Mouse (Mus musculus) adrenal gland, postnatal 25 days (tissue): Measurements from ENCODE around the gene Msrb1. TPM values are rescaled to one million over a fixed set of nuclear protein-coding genes. Genes with fewer than 3 reads are reported as not detected.
A peak's percentile ranks its signal among the peaks of the same experiment; 100 is the strongest.
"Not testable (repeated sequence)": the region's sequence is repeated elsewhere in the genome, so short reads cannot be mapped to it uniquely, and the experiment has no call there.

ENCODE experiments used
- DNase-seq: peaks from one replicate; pipeline ENCODE4 v3.0.0; 2021; ENCODE audit warnings: mixed read lengths
- total RNA-seq: library from RNA; stranded (reverse); gene quantifications from 2 replicates; pipeline ENCODE4 v1.2.3, GENCODE M21; 2021

Msrb1 gene
- total RNA-seq, 1 experiment from 2014 or later: 89.3 TPM

DNA sequence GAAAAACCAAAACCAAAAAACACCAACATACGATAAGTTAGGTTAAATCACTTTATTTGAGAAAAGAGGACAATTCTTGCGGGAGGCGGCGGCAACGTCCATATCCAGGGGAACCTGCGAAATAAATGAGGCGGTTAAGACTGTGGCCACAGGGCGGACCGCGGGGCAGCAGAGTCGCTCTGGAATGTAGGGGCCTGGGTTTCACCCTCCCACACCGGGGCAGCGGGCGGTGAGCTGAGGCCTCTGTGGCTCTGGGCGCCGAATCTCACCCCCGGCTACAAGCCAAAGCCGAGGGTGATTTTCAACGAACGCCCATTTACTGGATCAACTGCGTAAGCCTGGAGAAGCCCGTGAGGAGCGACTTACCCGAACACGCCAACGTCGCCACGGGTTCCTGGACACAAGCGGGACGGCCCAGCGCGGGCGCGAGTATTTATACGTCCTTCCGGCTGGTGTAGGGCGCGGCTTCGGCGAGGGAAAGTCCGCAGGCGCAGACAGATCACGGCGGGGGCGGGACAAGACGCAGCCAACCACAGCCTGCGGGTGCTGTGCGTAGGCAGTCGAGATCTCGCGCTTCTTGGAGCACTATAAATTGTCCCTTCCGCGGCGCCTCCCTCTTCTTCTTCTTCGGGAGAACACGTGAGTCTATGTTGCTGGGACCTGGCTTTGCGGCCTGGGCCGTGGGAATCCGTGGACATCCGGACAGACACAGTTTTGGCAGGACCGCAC is 16.8 kb upstream of the Msrb1 start:
- DNase-seq: peak; percentile 96

DNA sequence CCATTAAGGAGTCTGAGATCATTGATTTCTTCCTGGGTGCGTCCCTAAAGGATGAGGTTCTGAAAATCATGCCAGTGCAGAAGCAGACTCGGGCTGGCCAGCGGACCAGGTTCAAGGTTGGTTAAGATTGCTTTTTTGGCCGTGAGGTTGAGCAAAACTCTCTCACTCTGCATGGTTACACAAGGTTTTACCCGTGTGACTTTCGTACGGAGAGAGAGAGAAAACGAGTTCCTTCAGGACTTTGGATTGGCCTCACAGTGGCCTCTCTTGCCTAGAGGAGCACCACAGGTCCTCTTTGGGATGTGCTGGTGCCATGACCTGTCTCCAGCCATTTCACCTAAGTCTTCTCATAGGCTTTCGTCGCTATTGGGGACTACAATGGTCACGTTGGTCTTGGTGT is 15.8 kb upstream of the Msrb1 start:
- DNase-seq: not testable (repeated sequence)

DNA sequence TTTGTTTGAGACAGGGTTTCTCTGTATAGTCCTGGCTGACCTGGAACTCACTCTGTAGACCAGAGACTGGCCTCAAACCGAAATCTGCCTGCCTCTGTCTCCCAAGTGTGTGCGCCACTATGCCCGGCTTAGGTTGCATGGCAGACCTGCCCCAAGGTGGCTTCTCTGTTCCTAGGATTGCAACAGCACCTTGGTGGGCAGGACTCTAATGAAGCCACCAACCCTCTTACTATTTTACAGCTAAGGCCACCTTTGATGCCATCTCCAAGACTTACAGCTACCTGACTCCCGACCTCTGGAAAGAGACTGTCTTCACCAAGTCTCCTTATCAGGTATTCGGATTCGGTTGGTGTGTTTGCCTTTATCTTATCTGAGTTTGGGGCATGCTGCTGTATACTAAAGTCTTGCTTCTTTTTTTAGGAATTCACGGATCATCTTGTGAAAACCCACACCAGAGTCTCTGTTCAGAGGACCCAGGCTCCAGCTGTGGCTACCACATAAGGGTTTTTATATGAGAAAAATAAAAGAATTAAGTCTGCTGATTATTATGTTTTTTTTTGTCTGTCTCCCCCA is 15.0 kb upstream of the Msrb1 start:
- not testable (repeated sequence) for DNase-seq

- no peak for DNase-seq
These were observed 14.1 kb upstream of the Msrb1 start for GRCm38 (mm10) chr17:24722220-24722924.

- DNase-seq: no peak
These were observed 13.1 kb upstream of the Msrb1 start for GRCm38 (mm10) chr17:24723122-24723880.

- no peak for DNase-seq
These were observed 12.6 kb upstream of the Msrb1 start for GRCm38 (mm10) chr17:24723881-24724180.

DNA sequence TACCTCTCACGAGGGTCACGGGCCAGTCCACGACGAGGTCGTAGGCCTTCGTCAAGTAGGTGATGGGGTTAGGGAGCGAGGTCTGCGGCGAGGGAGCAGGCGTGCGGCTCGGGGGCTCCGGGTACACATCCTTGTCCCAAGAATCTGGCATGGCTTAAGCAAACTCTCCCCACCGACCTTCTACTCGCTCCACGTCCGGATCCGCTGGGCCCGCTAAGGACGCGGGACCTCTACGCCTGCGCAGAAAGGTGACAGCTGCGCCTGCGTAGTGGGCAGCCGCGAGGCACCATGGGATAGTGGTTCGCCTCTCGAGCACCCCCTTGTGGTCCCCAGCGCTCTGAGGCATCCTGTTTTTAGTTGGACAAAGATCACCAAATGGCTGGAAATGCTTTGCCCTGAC is 12.3 kb upstream of the Msrb1 start, which contains the start of gene Ndufb10:
Gene Ndufb10 (minus strand): TSS at position 295 of the 400 bp plus-strand sequence.
- DNase-seq: peak; percentile 98

- DNase-seq: no peak
These were observed 10.6 kb upstream of the Msrb1 start for GRCm38 (mm10) chr17:24725637-24726390.

DNA sequence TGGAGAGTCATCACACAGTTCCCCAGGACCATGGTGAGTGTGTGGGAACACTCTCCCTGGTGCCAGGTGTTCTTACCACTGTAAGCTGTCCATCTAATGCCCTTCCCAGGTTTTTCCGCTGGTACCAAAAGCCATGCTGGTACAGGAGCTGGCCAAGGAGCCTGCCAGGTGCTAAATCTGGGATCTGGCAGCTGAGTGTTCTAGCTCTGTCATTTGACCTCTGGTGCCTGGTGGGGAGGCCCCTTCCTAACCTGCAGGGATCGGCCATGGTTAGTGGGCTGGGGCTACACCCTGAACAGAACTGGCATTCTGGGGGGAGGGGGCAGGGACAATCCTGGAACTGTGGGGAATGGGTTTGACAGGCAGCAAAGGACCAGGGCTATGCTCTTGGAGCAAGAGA is 8.8 kb upstream of the Msrb1 start, which contains the start of gene Rpl3l:
Gene Rpl3l (plus strand): TSS at position 203 of the 400 bp plus-strand sequence.
- no peak for DNase-seq

DNA sequence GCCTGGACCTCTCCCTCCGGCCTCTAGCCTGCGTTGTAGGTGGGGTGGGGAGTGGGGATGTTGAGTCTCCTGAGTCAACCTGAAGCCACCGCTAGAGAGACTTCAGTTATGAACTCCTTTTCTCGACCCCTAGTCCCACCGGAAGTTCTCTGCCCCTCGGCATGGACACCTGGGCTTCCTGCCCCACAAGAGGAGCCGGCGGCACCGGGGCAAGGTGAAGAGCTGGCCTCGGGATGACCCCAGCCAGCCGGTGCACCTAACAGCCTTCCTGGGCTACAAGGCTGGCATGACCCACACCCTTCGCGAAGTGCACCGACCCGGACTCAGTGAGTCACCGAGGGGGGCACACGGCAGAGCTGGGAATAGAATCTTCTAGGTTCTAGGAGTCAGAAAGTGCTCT is 8.3 kb upstream of the Msrb1 start:
- no peak for DNase-seq

DNA sequence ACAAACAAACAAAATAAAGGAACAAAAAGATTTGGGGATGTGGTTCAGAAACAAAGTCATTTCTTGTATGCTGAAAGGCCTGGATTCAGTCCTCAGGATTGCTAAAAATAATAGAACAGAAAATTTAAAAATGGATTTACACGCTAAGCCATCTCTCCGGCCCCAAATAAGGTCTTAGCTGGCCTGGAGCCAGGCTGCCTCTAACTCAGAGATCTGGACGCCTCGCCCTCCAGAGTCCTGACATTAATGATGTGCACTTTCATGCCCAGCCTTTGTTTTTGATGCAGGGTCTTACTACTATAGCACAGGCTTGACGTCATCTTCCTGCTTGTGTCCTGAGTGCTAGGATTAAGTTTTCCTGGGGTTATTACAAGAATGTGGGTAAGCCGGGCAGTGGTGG is 7.4 kb upstream of the Msrb1 start:
- DNase-seq: no peak

DNA sequence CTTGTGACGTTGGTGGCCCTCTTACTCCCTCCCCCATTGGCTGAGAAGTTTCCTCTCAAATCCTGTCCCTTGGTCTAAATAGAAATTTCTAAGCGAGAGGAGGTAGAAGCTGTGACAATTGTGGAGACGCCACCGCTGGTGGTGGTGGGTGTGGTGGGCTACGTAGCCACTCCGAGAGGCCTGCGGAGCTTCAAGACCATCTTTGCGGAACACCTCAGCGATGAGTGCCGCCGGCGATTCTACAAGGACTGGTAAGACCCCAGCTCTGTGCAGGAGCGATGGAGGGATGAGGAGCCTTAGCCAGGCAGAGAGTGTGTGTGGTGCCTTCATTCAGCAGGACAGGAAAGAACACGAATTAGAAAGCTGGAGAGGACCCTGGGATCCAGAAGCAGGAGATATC is 5.7 kb upstream of the Msrb1 start:
- DNase-seq: no peak

GRCm38 (mm10) chr17:24732233-24732935 is 4.1 kb upstream of the Msrb1 start:
- no peak for DNase-seq

DNA sequence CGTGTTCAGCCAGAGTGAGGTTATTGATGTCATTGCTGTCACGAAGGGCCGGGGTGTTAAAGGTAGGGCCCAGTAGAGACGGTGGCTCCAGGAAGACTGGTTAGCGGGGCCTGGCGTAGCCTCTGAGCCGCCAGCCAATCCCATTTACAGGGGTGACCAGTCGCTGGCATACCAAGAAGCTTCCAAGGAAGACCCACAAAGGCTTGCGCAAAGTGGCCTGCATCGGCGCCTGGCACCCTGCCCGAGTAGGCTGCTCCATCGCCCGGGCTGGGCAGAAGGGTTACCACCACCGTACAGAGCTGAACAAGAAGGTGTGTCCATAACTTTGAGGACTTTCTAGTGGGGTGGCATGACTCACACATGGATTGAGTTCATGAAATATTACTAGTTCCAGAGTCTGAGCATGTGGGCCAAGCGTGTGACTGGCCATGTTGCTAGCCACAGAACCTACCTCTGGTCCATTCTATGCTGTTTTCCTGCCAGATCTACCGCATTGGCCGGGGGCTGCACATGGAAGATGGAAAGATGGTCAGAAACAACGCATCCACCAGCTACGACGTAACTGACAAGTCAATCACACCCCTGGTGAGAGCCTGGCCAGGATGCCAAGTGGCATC is 2.9 kb upstream of the Msrb1 start:
- no peak for DNase-seq

DNA sequence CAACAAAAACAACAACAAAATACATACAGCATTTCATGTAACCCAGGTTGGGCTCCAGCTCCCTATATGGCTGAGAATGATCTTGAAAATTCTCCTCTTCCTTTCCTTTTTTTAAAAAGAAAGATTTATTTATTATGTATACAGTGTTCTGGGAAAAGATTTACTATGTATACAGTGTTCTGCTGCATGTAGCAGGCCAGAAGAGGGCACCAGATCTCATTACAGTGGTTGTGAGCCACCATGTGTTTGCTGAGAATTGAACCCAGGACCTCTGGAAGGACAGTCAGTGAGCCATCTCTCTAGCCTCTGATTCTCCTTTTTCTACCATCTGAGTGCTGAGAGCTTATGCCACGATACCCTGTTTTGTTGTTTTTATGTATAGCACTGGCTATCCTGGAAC is 1.9 kb upstream of the Msrb1 start:
- DNase-seq: no peak

- DNase-seq: no peak
These were observed 996 bp upstream of the Msrb1 start for GRCm38 (mm10) chr17:24735446-24735845.

DNA sequence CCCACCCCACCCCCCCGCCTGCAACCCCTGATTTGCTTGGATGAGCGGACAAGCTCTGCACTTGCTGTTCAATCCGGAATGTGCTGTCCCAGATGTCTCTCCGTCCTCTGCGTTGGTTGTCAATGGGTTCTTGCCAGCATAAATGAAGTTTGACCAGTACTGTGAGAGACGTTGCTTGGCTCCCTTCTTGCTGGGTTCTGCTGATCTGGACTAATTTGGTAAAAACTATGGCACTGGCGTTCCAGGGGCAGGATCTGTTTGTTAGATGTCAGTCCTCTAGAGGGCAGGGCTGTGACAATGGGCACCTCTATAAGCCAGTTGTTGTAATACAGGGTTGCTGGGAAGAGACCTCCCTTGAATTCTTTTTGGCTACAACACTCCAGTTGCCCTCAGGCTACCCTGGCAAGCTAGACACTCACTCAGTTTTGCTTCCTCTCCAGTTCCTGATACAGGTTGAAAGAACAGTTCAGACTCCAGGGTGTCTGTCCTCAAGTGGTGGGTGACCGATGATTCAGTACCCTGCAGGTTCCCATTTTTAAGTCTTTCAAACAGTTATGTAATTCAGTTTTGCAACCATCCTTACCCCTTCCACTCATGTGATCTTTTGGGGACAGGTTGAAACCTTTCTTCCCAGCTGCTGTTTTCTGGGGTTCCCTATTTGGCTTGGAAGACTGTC is 831 bp downstream of the Msrb1 start:
- no peak for DNase-seq

- DNase-seq: no peak
These were observed 1.8 kb downstream of the Msrb1 start for GRCm38 (mm10) chr17:24738238-24738637.

DNA sequence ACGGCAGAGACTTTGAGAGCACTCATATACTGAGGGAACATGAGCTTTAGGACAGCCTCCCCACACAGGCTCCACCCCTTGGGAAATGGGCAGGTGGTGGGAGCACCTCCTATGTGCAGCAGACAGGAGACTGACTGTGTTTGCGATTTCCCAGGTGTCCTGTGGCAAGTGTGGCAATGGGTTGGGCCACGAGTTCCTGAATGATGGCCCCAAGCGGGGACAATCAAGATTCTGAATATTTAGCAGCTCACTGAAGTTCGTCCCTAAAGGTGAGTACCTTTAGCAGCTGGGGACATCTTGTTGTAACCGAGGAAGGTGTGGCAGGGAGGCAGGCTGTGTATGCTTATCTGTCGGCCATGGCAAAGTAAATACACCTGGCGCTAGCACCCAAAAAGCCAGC is 3.5 kb downstream of the Msrb1 start:
- DNase-seq: no peak

DNA sequence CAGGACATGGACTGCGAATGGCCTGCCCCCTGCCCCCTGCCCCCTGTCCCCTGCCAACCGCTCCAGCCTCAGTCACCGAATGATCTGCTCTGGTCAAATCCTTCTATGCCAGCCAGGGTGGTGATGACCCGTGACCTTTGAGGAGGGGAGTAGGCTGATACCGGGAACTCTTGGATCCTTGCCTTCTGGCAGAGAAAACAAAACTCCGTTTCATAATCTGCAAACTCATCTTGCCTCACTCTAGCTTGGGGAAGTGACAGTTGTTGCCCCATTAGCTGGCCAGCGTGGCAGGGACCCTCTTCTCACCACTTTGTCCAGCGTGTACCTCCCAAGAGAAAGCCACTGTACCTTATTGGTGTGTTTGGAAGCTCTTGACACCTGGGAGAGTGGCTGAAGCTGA is 5.9 kb downstream of the Msrb1 start:
- no peak for DNase-seq
